Mouse (Mus musculus) layer of hippocampus, adult 8-10 months (tissue): ENCODE measurements around the gene Cacna1g. TPM values are rescaled to one million over a fixed set of nuclear protein-coding genes. Genes with fewer than 3 reads are reported as not detected.
"Not testable (repeated sequence)": the region's sequence is repeated elsewhere in the genome, so short reads cannot be mapped to it uniquely, and the experiment has no call there.

ENCODE experiments used
- DNase-seq, 2 experiments: peaks; one replicate each; pipeline ENCODE4 v3.0.0; 2022; ENCODE audit warnings: low spot score in 2 of 2
- total RNA-seq, 4 experiments: library from RNA; stranded (reverse); gene quantifications; 2 replicates each; pipeline ENCODE4 v1.2.4; 2022

Gene Cacna1g
- total RNA-seq, 4 experiments from 2014 or later, result 49.3 to 83.1 (median 67.7) TPM

- peak; percentile 65 to 82 for DNase-seq
Measured at GRCm38 (mm10) chr11:94404641-94405260, 69.2 kb downstream of the Cacna1g start.

- no peak for DNase-seq
Measured at GRCm38 (mm10) chr11:94404178-94404577, 69.8 kb downstream of the Cacna1g start.

- DNase-seq, result no peak
Measured at GRCm38 (mm10) chr11:94403757-94404156, 70.2 kb downstream of the Cacna1g start.

GRCm38 (mm10) chr11:94402731-94403130 lies 71.3 kb downstream of the Cacna1g start:
- DNase-seq, result no peak

GRCm38 (mm10) chr11:94402029-94402428 lies 72.0 kb downstream of the Cacna1g start:
- not testable (repeated sequence) for DNase-seq

GRCm38 (mm10) chr11:94400996-94401395 lies 73.0 kb downstream of the Cacna1g start:
- DNase-seq, result no peak

- DNase-seq, result no peak
Measured at GRCm38 (mm10) chr11:94394107-94394506, 79.9 kb downstream of the Cacna1g start.

- not testable (repeated sequence) for DNase-seq
Measured at GRCm38 (mm10) chr11:94393490-94393889, 80.5 kb downstream of the Cacna1g start.

GRCm38 (mm10) chr11:94392672-94393109 lies 81.3 kb downstream of the Cacna1g start, which contains the start of gene Abcc3:
Gene Abcc3 (minus strand): TSS chr11:94392997.
- no peak for DNase-seq

GRCm38 (mm10) chr11:94391661-94392060 lies 82.3 kb downstream of the Cacna1g start:
- no peak for DNase-seq

GRCm38 (mm10) chr11:94390825-94391224 lies 83.2 kb downstream of the Cacna1g start:
- DNase-seq, result no peak

- no peak for DNase-seq
Measured at GRCm38 (mm10) chr11:94389724-94390396, 84.1 kb downstream of the Cacna1g start.

GRCm38 (mm10) chr11:94389021-94389420 lies 85.0 kb downstream of the Cacna1g start:
- DNase-seq, result no peak

GRCm38 (mm10) chr11:94387756-94388155 lies 86.2 kb downstream of the Cacna1g start:
- no peak for DNase-seq

- no peak for DNase-seq
Measured at GRCm38 (mm10) chr11:94385977-94386771, 87.8 kb downstream of the Cacna1g start.

- no peak for DNase-seq
Measured at GRCm38 (mm10) chr11:94379736-94380135, 94.3 kb downstream of the Cacna1g start.

- no peak for DNase-seq
Measured at GRCm38 (mm10) chr11:94379061-94379460, 94.9 kb downstream of the Cacna1g start.

- DNase-seq, result no peak
Measured at GRCm38 (mm10) chr11:94374276-94374948, 99.6 kb downstream of the Cacna1g start.

GRCm38 (mm10) chr11:94370809-94371208 lies 103.2 kb downstream of the Cacna1g start:
- no peak for DNase-seq

- no peak for DNase-seq
Measured at GRCm38 (mm10) chr11:94369981-94370380, 104.0 kb downstream of the Cacna1g start.

GRCm38 (mm10) chr11:94365340-94365739 lies 108.7 kb downstream of the Cacna1g start:
- DNase-seq, result no peak
